Mouse (Mus musculus) forebrain, embryonic 13.5 days (tissue): Measurements from ENCODE around the gene Gatad2a. TPM values are rescaled to one million over a fixed set of nuclear protein-coding genes. Genes with fewer than 3 reads are reported as not detected.
"Not testable (repeated sequence)": the region's sequence is repeated elsewhere in the genome, so short reads cannot be mapped to it uniquely, and the experiment has no call there.

ENCODE experiments used
- ATAC-seq: fragments of 200-750 bp; cut with Nextera tagmentation; 2 replicates; pipeline ENCODE4 v1.8.0; 2017
- H3K27ac ChIP-seq: fragments of 300-500 bp; sonication (generic); 2 replicates; pipeline ENCODE4 v1.5.1; 2015; ENCODE audit warnings: inconsistent platforms, mild to moderate bottlenecking, moderate library complexity
- H3K27me3 ChIP-seq: fragments of 300-500 bp; sonication (generic); 2 replicates; pipeline ENCODE4 v1.6.1; 2015; ENCODE audit warnings: mild to moderate bottlenecking, inconsistent platforms
- H3K36me3 ChIP-seq: fragments of 300-500 bp; sonication (generic); 2 replicates; pipeline ENCODE4 v1.6.1; 2015; ENCODE audit warnings: mild to moderate bottlenecking, inconsistent platforms; ENCODE audit not compliant: poor library complexity, severe bottlenecking
- H3K4me1 ChIP-seq: fragments of 300-500 bp; sonication (generic); 2 replicates; pipeline ENCODE4 v1.6.1; 2015; ENCODE audit warnings: inconsistent platforms
- H3K4me2 ChIP-seq: fragments of 300-500 bp; sonication (generic); 2 replicates; pipeline ENCODE4 v1.6.1; 2015; ENCODE audit warnings: inconsistent platforms, mild to moderate bottlenecking, moderate library complexity
- H3K4me3 ChIP-seq: fragments of 300-500 bp; sonication (generic); 2 replicates; pipeline ENCODE4 v1.5.1; 2015; ENCODE audit warnings: mild to moderate bottlenecking, inconsistent platforms
- H3K9ac ChIP-seq: fragments of 300-500 bp; sonication (generic); 2 replicates; pipeline ENCODE4 v1.6.1; 2015; ENCODE audit warnings: mild to moderate bottlenecking, inconsistent platforms
- H3K9me3 ChIP-seq: fragments of 300-500 bp; sonication (generic); replicated peaks from 2 replicates; pipeline ENCODE4 v1.6.1; 2016; ENCODE audit warnings: inconsistent platforms
- WGBS: fragments of 180-500 bp; shearing (Covaris S2); methylation state at CpG from one replicate; pipeline ENCODE4 v1.1.7; 2015; 5-methylcytosine and 5-hydroxymethylcytosine counted together
- polyA plus RNA-seq: library from polyadenylated mRNA; unstranded; fragments of >200 nt; fragmentation: Nextera tagmentation; extraction: Ambion mirVana; gene quantifications from 2 replicates; pipeline ENCODE4 v1.2.1, GENCODE M21; 2015

Gene Gatad2a
- polyA plus RNA-seq, 1 experiment from 2014 or later = 29.5 TPM

DNA sequence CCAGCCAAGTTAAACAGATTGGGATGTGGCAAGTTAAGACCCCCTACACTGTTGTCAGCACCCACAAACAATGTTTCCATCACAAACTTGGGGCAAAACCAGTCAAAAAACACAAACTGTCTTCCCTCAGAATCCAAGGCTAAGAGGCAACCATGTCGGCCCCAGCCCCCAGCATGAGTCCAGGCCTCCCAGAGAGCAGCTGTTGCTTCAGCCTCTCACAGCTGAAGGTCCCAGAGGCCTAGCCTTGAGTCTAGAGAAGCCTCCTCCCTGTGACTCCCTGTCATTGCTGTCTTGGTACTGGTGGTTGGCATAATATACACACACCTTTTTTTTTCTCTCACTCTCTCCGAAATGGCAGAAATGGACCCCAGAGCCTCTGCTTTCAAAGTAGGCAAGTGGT lies 39.5 kb downstream of the Gatad2a start:
- H3K27ac ChIP-seq = no peak overlapping the region
- no peak overlapping the region for H3K4me3 ChIP-seq
- H3K36me3 ChIP-seq = no peaks in the 10 kb centered on the region
- no peak for ATAC-seq
- no peak overlapping the region for H3K4me2 ChIP-seq
- no peaks in the 10 kb centered on the region for H3K9me3 ChIP-seq
- H3K9ac ChIP-seq = no peak overlapping the region
- peaks cover 9% of the 10 kb centered on the region; the same call in 1 of the 2 replicates for H3K4me1 ChIP-seq
- no peaks in the 10 kb centered on the region for H3K27me3 ChIP-seq
- 76% methylated on average over 2 of the region's 2 CpGs for WGBS

GRCm38 (mm10) chr8:69954642-69955041 lies 41.5 kb downstream of the Gatad2a start:
- no peak for ATAC-seq
- Histone ChIP-seq H3K27ac (no peak overlapping the region), H3K4me1 (peaks cover 9% of the 10 kb centered on the region; the same call in 1 of the 2 replicates), H3K4me3 (no peak overlapping the region), H3K27me3 (no peaks in the 10 kb centered on the region), H3K36me3 (no peaks in the 10 kb centered on the region), H3K9me3 (no peaks in the 10 kb centered on the region), H3K9ac (no peak overlapping the region), H3K4me2 (no peak overlapping the region)
- WGBS = 61% methylated on average over 1 of the region's 1 CpGs

GRCm38 (mm10) chr8:69954213-69954612 lies 42.0 kb downstream of the Gatad2a start:
- Histone ChIP-seq H3K36me3 (0 out of 2 replicates have a peak, but pooled peaks cover under 1% of the 10 kb centered on the region), H3K4me1 (peaks cover 9% of the 10 kb centered on the region; the same call in 1 of the 2 replicates), H3K27ac (no peak overlapping the region), H3K9me3 (no peaks in the 10 kb centered on the region), H3K4me3 (no peak overlapping the region), H3K27me3 (no peaks in the 10 kb centered on the region), H3K4me2 (no peak overlapping the region), H3K9ac (no peak overlapping the region)
- ATAC-seq = no peak
- WGBS = 83% methylated on average over 4 of the region's 4 CpGs

DNA sequence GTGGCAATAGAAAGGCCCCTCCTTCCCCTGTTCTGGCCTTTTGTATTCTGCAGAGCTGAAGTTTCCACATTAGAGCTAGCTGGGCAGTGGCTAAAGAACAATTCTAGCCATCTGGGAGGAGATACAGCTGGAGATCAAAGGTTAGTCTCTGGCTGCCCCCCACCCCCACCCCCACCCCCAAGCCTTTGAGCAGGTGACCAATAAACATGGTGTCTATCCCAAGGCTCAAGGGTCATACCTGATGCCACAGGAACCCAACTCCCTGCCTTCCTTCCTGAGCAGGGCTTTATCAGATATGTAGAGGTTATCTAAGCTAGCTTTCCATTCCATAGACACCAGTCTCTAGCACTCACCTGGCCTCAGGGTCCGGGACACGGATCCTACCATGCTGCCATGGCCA lies 45.9 kb downstream of the Gatad2a start:
- H3K36me3 ChIP-seq = 0 out of 2 replicates have a peak, but pooled peaks cover 11% of the 10 kb centered on the region
- no peaks in the 10 kb centered on the region for H3K9me3 ChIP-seq
- no peak for ATAC-seq
- no peak overlapping the region for H3K27ac ChIP-seq
- H3K9ac ChIP-seq = no peak overlapping the region
- H3K4me2 ChIP-seq = no peak overlapping the region
- H3K4me3 ChIP-seq = no peak overlapping the region
- no peaks in the 10 kb centered on the region for H3K27me3 ChIP-seq
- WGBS = 91% methylated on average over 2 of the region's 2 CpGs
- peaks cover 4% of the 10 kb centered on the region; the same call in 1 of the 2 replicates for H3K4me1 ChIP-seq

DNA sequence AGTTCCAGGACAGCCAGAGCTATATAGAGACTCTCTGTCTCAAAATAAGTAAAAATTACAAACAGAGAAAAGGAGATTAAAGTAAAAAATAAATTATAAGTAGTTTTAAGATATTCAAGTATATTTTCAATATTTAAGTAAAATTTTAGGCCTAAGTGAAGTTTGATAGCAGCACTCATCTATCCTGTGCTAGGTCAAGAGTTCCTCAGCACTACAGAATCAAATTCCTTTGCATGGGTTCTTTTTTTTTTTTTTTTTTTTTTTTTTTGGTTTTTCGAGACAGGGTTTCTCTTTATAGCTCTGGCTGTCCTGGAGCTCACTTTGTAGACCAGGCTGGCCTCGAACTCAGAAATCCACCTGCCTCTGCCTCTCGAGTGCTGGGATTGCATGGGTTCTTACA lies 53.7 kb downstream of the Gatad2a start:
- H3K4me2 ChIP-seq, H3K4me1 ChIP-seq, H3K36me3 ChIP-seq, H3K4me3 ChIP-seq, H3K9ac ChIP-seq, H3K9me3 ChIP-seq, H3K27ac ChIP-seq, H3K27me3 ChIP-seq, ATAC-seq: not testable (repeated sequence)
- 96% methylated on average over 3 of the region's 3 CpGs for WGBS

- peaks cover 14% of the 10 kb centered on the region for H3K4me1 ChIP-seq
- H3K4me3 ChIP-seq = no peak overlapping the region
- no peaks in the 10 kb centered on the region for H3K9me3 ChIP-seq
- no peaks in the 10 kb centered on the region for H3K27me3 ChIP-seq
- H3K4me2 ChIP-seq = no peak overlapping the region
- no peak for ATAC-seq
- H3K9ac ChIP-seq = no peak overlapping the region
- H3K27ac ChIP-seq = no peak overlapping the region
- 90% methylated on average over 2 of the region's 2 CpGs for WGBS
- H3K36me3 ChIP-seq = peaks cover 5% of the 10 kb centered on the region
These were observed 55.8 kb downstream of the Gatad2a start for GRCm38 (mm10) chr8:69940386-69940785.

DNA sequence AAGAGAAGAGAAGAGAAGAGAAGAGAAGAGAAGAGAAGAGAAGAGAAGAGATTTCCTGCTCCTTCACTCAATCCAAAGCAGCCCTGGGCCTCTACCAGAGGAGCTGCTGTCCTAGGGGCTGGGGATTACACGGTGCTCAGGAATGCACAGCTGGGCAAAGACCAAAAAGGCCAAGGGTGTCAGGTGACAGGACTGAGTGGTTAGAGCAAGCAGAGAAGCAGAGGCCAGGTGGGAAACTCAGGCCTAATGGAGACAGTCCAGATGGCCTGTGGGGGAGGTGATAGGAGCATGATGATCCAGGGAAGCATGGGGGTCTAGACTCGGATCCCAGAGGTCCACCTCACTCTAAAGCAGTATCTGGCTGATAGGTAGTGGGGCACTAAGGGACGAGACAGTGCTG lies 56.6 kb downstream of the Gatad2a start:
- Histone ChIP-seq H3K4me3 (no peak overlapping the region), H3K9ac (no peak overlapping the region), H3K4me1 (peaks cover 14% of the 10 kb centered on the region), H3K9me3 (no peaks in the 10 kb centered on the region), H3K36me3 (peaks cover 12% of the 10 kb centered on the region), H3K4me2 (no peak overlapping the region), H3K27ac (no peak overlapping the region), H3K27me3 (no peaks in the 10 kb centered on the region)
- no peak for ATAC-seq
- WGBS = 62% methylated on average over 3 of the region's 3 CpGs

DNA sequence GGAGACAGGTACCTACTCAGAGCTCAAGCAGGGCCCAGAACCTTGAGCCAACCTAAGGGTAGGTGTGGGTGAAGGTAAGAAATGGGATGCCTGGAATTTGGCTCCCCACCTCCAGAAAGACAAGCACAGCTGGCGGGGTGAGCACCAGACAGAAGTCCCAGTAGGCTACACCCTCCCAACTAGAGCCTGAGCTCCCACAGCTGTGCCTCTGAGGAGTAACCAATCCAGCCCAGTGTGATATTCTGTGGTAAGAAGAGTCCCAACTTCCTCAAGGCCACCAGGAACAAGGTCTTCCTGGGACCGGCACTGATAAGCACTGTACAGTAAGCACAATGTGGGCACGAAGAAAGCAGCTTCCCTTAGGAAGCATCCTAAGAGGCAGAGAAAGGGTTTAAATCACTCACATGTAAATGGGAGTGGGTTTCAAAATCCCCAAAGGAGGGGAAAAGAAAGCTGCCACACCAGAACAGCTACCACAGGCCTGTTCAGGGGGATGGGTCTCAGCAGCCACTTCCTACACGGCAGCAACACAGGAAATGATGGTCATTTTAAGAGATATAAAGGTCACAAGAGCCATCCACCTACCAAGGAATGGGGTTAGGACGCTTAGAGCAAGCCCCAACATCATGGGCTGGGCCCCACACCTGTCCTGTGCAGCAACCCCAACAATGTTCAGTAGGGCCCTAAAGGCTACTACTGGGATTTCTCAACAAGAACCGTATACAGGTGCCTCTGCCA lies 57.8 kb downstream of the Gatad2a start:
- 94% methylated on average over 6 of the region's 6 CpGs for WGBS
- Histone ChIP-seq H3K4me2 (no peak overlapping the region), H3K27me3 (no peaks in the 10 kb centered on the region), H3K27ac (no peak overlapping the region), H3K4me1 (peaks cover 14% of the 10 kb centered on the region), H3K9me3 (no peaks in the 10 kb centered on the region), H3K4me3 (no peak overlapping the region), H3K9ac (no peak overlapping the region), H3K36me3 (peaks cover 24% of the 10 kb centered on the region)
- no peak for ATAC-seq

DNA sequence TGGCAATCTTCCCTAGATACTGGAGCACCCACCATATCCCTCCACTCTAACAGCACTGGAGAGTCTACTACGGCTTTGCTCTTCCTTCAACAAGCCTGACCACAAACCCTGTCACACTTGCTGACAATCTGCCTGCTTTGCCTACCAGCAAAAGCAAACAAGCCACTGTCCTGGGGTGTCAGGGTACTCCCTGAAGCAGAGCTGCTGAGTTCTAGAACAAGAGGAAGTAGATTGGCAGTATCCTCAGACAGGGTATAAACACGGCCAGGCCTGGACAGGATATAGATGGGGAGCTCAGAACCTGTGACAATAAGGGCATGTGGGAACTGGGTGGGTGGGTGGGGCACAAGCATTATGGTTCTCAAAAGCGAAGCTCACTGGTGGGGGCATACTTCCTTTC lies 58.7 kb downstream of the Gatad2a start:
- WGBS = 97% methylated on average over 3 of the region's 3 CpGs
- H3K36me3 ChIP-seq = peaks cover 29% of the 10 kb centered on the region
- H3K9me3 ChIP-seq = no peaks in the 10 kb centered on the region
- no peak overlapping the region for H3K4me3 ChIP-seq
- H3K27me3 ChIP-seq = no peaks in the 10 kb centered on the region
- peaks cover 14% of the 10 kb centered on the region for H3K4me1 ChIP-seq
- no peak for ATAC-seq
- H3K9ac ChIP-seq = no peak overlapping the region
- H3K27ac ChIP-seq = no peak overlapping the region
- no peak overlapping the region for H3K4me2 ChIP-seq

DNA sequence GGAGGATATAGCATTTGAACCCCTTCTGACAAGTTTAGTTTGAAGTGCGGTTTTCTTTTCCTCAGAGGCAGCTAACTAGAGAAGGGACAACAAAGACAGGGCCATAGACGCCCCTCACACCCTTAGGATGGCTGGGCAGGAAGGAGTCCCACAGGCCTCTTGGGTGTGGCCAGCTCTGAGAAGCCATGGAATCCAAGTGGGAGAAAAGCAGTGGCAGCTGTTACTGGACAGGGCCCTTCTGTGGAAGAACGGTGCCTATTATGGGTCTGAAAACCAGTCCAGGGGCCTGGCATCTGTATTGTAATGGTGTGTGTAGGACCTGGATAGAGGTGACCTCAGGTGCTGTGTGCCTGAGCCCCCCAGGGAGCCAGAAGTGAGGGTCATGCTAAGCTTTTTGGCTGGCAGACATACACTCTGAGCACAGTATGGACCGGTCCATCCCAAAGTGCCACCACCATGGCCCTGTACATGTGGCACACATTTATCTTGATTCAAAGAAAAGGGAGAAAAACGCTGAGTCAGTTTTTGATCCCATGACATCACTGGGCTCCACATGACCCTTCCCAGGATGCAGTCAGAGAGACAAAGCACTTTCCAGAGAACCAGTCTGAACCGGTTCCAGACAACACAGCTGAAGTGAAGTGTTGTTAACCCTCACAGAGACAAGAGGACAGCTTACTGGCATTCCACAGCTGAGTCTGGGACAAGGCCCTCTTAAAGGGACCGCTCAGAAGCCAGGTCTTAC lies 60.0 kb downstream of the Gatad2a start:
- Histone ChIP-seq H3K4me2 (no peak overlapping the region), H3K4me3 (no peak overlapping the region), H3K27ac (peak overlapping the region; percentile 35; the same call in 1 of the 2 replicates), H3K36me3 (peaks cover 29% of the 10 kb centered on the region), H3K27me3 (no peaks in the 10 kb centered on the region), H3K9ac (peak overlapping the region; percentile 16; the same call in 1 of the 2 replicates), H3K4me1 (peaks cover 14% of the 10 kb centered on the region), H3K9me3 (no peaks in the 10 kb centered on the region)
- WGBS = 59% methylated on average over 7 of the region's 7 CpGs
- ATAC-seq = peak; percentile 53; the same call in 1 of the 2 replicates

- Histone ChIP-seq H3K27ac (no peak overlapping the region), H3K36me3 (peaks cover 29% of the 10 kb centered on the region), H3K4me1 (peaks cover 14% of the 10 kb centered on the region), H3K9ac (no peak overlapping the region), H3K4me2 (no peak overlapping the region), H3K9me3 (no peaks in the 10 kb centered on the region), H3K27me3 (no peaks in the 10 kb centered on the region), H3K4me3 (no peak overlapping the region)
- 92% methylated on average over 3 of the region's 3 CpGs for WGBS
- no peak for ATAC-seq
These were observed 60.8 kb downstream of the Gatad2a start for GRCm38 (mm10) chr8:69935431-69935830.

DNA sequence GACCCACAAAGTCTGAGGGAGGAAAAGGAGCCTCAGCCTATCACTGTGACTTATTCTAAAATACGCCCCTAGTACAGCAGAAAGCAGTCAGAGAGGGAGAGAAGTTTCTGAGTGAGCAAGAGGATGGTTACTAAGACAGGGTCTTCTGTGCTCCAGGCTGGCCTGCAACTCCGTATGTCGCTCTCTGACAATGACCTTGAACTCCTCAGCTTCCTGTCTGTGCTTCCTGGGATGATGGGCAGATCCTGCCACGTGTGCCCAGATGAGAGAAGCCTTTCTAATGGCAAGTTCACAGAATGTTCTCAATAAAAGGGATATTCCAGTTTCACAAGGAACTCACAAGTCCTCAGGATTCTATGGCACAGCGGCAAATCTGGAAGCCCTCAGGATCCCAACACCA lies 61.6 kb downstream of the Gatad2a start:
- H3K27ac ChIP-seq = no peak overlapping the region

More for the DNA sequence above, 61.6 kb downstream of the Gatad2a start:
- Histone ChIP-seq H3K4me3 (no peak overlapping the region), H3K4me2 (no peak overlapping the region), H3K36me3 (peaks cover 29% of the 10 kb centered on the region), H3K9ac (no peak overlapping the region), H3K9me3 (no peaks in the 10 kb centered on the region), H3K4me1 (peaks cover 14% of the 10 kb centered on the region), H3K27me3 (no peaks in the 10 kb centered on the region)
- WGBS = 92% methylated on average over 5 of the region's 5 CpGs
- ATAC-seq = no peak
